In the genomic region with DNA sequence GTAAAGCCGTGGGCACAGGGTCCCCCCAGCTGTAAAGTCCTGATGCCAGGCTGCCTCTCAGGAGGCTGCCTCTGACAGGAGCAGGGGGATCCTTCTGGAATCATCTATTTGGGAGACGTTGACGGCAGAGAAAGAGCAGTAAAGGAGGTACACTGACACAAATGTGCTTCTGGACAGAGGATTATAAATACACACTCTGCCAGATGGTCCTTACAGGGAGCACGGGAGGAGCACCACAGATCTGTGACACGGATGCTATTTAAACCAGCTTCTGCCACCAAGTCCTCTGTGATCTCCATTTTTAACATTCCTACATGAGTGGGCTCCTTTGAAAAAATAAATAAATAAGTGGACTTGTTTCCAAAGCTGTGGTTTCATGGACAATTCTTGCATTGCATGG, we compare ENCODE assay signal across 28 mouse cellular contexts.
DNase-seq lines count a peak whose midpoint lies in the region; ATAC-seq lines count a peak whose summit lies in the region.
"Had no signal": no experiment of that assay in that cellular context is flagged by ENCODE, and none has a peak within 500 bp of the region (broad histone marks: within the 10 kb centered on the region; RNA-seq: fewer than 3 reads in every experiment).

No protein-coding gene starts in this region.

- intact Hi-C loops in heart, postnatal 10 days (cut with DNase I) = no loop called here

- H3K4me1 ChIP-seq in forebrain, embryonic 10.5 days = no peaks in the 10 kb centered on the region
- H3K4me1 ChIP-seq in forebrain, embryonic 12.5 days = no peaks in the 10 kb centered on the region
- H3K4me1 ChIP-seq: embryonic facial prominence, embryonic 10.5 days; embryonic facial prominence, embryonic 13.5 days; forebrain, embryonic 15.5 days had no signal

- WGBS in forebrain, embryonic 10.5 days = 86% methylated on average over 5 of the region's 5 CpGs
- 92% methylated on average over 5 of the region's 5 CpGs for WGBS in forebrain, embryonic 12.5 days

- no peaks in the 10 kb centered on the region for H3K9me3 ChIP-seq in forebrain, embryonic 10.5 days
- H3K9me3 ChIP-seq in forebrain, embryonic 12.5 days = no peaks in the 10 kb centered on the region
- H3K9me3 ChIP-seq: embryonic facial prominence, embryonic 10.5 days; embryonic facial prominence, embryonic 13.5 days; forebrain, embryonic 15.5 days had no signal

- no peak overlapping the region for H3K4me2 ChIP-seq in forebrain, embryonic 12.5 days
- H3K4me2 ChIP-seq: embryonic facial prominence, embryonic 13.5 days; forebrain, embryonic 15.5 days; heart, embryonic 11.5 days; hindbrain, embryonic 14.5 days had no signal

- H3K4me3 ChIP-seq in forebrain, embryonic 10.5 days = no peak overlapping the region
- no peak overlapping the region for H3K4me3 ChIP-seq in forebrain, embryonic 12.5 days (replicated peaks)
- H3K4me3 ChIP-seq: embryonic facial prominence, embryonic 10.5 days; embryonic facial prominence, embryonic 13.5 days; erythroblast, embryonic 14.5 days; forebrain, embryonic 15.5 days; heart, adult 2 months had no signal

- ATAC-seq in forebrain, embryonic 12.5 days (ENCODE audit: low FRiP score) = no peak
- ATAC-seq: activated CD4-positive, CD25-positive, alpha-beta regulatory T cell, adult 4 months; CD4-positive, CD25-positive, alpha-beta regulatory T cell, adult 4 months; forebrain, embryonic 15.5 days; hindbrain, postnatal 0 days; inflammation-experienced regulatory T-cells, adult 6 months; intestine, embryonic 16.5 days had no signal

- H3K27me3 ChIP-seq in forebrain, embryonic 10.5 days (ENCODE audit: poor library complexity, severe bottlenecking) = no peaks in the 10 kb centered on the region
- H3K27me3 ChIP-seq in forebrain, embryonic 12.5 days = no peaks in the 10 kb centered on the region
- H3K27me3 ChIP-seq: embryonic facial prominence, embryonic 13.5 days; forebrain, embryonic 15.5 days had no signal

- H3K9ac ChIP-seq in forebrain, embryonic 12.5 days = no peak overlapping the region
- H3K9ac ChIP-seq: embryonic facial prominence, embryonic 13.5 days; forebrain, embryonic 15.5 days; hindbrain, embryonic 14.5 days had no signal

- no peaks in the 10 kb centered on the region for H3K36me3 ChIP-seq in forebrain, embryonic 10.5 days (replicated peaks)
- H3K36me3 ChIP-seq in forebrain, embryonic 12.5 days (replicated peaks) = no peaks in the 10 kb centered on the region; the same call in 1 of the 2 replicates
- H3K36me3 ChIP-seq: embryonic facial prominence, embryonic 10.5 days; embryonic facial prominence, embryonic 13.5 days; forebrain, embryonic 15.5 days had no signal

- H3K27ac ChIP-seq in forebrain, embryonic 10.5 days = no peak overlapping the region
- no peak overlapping the region for H3K27ac ChIP-seq in forebrain, embryonic 12.5 days
- H3K27ac ChIP-seq: embryonic facial prominence, embryonic 10.5 days; embryonic facial prominence, embryonic 13.5 days; forebrain, embryonic 15.5 days; heart, adult 2 months; hindbrain, embryonic 14.5 days; hindbrain, postnatal 0 days had no signal

- peak; percentile 7 for DNase-seq in forebrain, embryonic 10.5 days (ENCODE audit: extremely low spot score, low spot score)
- peak; percentile 31 for DNase-seq in heart, adult 11 months
- DNase-seq in heart, postnatal 10 days = no peak
- DNase-seq in brain, adult 2 months (ENCODE audit: low read depth, low spot score) = peak; percentile 52
- DNase-seq in spleen, postnatal 14 days (ENCODE audit: low spot score in 2 of 2) = no peak
- DNase-seq: adrenal gland, adult 8-10 months; adrenal gland, postnatal 36 days; cerebellum, adult 11-12 months; cerebellum, adult 8-10 months; cerebellum, postnatal 36 days; embryo, embryonic 11 days; gastrocnemius, postnatal 25 days; heart, adult 2 months; heart, postnatal 4 days; kidney, adult 18-20 months; kidney, adult 9 months had no signal

Comparison
In these comparisons a context has a peak if more than half of its experiments do, and no peak if none do; other contexts are left out.
1. DNase-seq: peak in forebrain, embryonic 10.5 days (single experiment), heart, adult 11 months (single experiment) and brain, adult 2 months (single experiment); none in heart, postnatal 10 days (0 of 2) and spleen, postnatal 14 days (0 of 2).